Mouse (Mus musculus) heart, postnatal 36 days (tissue): Measurements from ENCODE around the gene Atp8a2. TPM values are rescaled to one million over a fixed set of nuclear protein-coding genes. Genes with fewer than 3 reads are reported as not detected.

Experiments
- DNase-seq, 2 experiments: peaks; one replicate each; pipeline ENCODE4 v3.0.0; 2021 to 2022
- intact Hi-C: fragments of 180-260 bp; cut with DNase I; formaldehyde crosslinking; loops from one replicate; pipeline ENCODE4 v1.15.1; 2025
- total RNA-seq, 2 experiments: library from RNA; stranded (reverse); gene quantifications; 2 replicates each; pipeline ENCODE4 v1.2.3; 2021

Atp8a2 gene
- total RNA-seq, 2 experiments from 2014 or later, result 4.4 to 5.0 TPM

DNA sequence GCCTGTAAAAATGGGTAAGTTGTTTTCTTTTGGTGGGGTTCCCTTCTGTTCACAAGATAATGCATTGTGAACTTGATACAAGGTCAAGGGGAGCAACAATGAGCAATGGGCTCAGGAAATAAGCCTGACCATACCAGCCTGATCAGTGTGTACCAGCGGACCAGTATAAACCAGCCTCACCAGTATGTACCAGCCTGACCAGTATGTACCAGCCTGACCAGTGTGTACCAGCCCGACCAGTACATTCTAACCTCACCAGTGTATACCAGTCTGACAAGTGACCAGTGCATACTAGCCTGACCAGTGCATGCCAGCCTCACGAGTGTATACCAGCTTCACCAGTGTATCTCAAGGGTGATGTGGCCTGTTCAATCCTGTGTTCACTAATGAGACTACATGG is 33.6 kb downstream of the Atp8a2 start:
- intact Hi-C loops, result no loop called here

DNA sequence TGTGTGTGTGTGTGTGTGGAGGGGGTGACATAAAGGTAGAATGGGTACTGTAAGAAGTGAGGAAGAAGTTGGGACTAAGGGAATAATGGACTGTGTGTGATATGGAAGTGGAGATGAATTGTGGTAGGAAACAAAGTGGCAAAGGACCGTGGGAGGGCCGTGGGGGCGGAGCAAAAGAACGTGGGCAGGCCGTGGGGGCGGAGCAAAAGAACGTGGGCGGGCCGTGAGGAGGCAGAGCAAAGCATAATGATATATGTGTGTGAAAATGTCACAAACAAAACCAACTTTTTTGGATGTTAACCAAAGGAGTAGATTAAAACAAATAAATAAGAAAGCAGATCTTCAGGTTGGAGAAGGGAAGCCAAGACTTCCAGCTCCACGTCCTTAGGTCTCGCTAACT is 44.6 kb downstream of the Atp8a2 start:
- no peak for DNase-seq
- intact Hi-C loops, result no loop called here

More for the DNA sequence above, 33.6 kb downstream of the Atp8a2 start:
- DNase-seq, result no peak

DNA sequence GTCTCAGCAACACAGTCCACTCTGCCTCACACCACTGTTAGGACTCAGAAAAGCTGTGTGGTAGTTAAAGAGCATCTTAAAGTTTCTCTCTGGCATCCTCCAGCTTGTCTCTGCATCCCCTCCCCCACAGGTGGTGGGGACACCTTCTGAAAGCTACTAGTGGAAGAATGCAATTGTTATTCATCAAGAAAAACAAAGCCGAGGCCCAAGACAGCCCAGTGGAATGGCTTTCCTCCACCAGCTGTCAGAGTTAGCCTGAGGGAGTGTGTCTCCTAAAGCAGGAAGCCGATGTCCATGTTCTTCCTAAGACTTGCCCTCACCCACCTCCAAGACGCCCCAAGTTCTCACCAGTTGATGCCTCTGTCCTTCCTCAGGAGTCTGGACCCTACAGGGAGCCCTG is 48.1 kb downstream of the Atp8a2 start:
- no peak for DNase-seq
- intact Hi-C loops, result no loop called here

DNA sequence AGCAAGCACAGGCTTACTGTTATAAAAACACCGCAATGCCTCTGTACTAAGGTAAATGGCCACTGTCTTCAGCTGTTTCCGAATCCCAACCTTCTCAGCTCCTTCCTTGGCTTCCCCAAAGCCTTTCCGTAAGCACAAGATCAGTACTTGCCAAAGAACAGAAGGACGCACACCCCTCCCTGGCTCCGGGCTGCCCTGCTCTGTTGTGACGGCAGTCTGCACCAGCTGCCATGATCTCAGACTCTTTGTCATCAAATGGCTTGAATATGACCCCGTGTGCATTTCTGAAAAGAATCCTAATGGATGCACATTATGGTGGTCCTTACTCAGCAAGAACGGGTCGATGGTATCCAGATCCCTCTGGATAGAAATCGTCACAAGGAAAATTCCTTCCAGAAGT is 53.7 kb downstream of the Atp8a2 start:
- DNase-seq, result no peak

DNA sequence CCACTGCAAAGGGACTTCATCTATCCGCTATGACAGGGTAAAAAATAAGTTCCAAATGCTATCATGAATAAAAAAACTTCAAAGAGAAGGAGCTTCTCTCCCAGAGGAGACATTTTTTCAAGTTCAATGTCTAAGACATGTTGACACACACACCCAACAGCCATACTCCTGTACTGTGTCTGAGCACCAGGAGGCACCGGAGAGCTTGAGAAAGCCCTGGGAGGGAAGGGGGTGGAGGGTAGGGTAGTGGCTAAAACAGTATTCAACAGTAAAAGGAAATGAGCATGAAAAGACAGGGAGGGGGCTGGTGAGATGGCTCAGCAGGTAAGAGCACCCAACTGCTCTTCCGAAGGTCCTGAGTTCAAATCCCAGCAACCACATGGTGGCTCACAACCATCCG is 58.6 kb downstream of the Atp8a2 start:
- intact Hi-C loops, result no loop called here
- no peak for DNase-seq

More for the DNA sequence above, 53.7 kb downstream of the Atp8a2 start:
- intact Hi-C loops, result no loop called here

DNA sequence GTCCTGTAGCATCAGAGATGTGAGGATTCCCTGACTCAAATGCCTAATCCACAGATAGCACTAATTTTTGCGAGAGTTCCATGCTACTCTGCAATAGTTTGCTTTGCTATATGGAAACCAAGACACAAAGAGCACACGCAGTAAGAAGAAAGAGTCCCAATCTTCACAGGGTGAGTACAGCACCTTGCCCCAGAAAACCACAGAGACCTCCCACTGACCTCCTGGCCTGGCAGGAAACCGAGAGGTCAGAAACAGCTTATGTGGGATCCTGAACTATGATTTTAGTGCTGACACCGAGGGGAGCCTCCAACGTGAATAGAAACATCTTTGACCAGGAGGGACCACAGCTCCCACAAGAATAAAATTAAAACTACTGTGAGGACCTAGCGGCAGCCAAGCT is 59.2 kb downstream of the Atp8a2 start:
- DNase-seq, result no peak
- intact Hi-C loops, result no loop called here

DNA sequence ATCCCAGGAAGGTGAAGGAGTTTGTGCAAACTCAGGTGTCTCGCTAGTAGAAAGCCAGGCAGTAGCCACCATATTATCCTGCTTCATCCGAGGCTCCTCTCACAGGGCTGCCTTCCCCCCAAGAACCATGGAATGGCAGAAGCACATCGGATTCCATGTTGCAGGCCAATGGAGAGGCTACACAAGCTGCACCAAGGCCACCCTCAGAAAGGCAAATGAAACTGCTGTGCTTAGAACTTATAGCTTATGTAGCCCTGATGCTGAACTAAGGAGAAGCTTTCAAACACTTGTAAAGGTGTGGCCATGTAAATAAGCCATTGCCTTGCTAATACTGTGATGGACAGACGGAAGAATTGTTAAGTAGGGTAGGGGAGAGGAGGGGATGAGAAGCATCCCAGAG is 61.2 kb downstream of the Atp8a2 start:
- intact Hi-C loops, result no loop called here
- no peak for DNase-seq

DNA sequence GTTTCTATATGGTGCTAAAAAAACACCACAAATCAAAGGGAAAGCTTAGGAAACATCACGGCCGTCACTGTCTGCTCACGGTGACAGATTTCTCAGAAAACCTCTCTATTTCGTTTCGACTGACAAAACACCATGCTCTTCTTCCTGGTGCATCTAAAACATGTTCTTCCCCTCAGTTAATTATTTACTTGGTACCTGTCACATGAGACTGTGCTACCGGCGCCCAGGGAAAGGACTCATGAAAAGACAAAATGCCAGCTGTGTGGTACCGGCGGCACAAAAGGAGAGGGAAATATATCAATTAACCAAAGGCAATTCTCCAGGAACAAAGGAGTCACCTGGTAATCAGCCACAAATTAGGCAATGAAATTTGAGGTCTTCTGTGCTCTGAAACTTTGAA is 62.3 kb downstream of the Atp8a2 start:
- no peak for DNase-seq
- intact Hi-C loops, result no loop called here

DNA sequence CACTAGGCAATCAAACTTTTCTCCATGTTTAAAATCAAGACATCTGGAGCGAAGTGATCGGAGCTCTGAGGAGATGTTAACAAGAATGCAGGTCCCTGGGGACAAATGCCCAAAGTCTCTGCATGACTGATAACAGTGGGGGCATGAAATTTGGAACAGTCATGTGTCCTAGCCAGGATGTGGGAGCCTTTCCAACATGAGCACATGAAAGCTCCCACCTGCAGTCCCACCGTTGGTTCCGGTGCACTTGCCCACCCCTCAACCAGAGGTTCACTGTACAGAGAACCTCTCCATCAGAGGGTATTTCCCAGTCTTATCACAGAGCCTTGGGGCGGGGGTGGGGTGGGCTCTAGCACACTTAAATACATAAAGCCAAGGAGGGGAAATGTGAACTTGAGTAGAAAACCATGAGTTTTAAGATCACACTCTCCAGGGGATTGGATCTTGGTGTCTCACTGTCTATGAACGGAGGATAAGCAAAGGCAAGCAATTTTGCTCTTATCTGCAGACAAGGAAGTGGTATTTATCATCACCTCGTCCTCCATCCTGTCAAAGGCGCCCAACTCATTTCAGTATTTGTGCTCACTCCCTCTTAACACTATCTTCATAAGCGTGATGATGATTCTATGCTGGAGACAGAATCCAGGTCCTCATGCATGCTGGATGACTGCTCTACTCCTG is 65.6 kb downstream of the Atp8a2 start:
- DNase-seq, result no peak
- intact Hi-C loops, result no loop called here

DNA sequence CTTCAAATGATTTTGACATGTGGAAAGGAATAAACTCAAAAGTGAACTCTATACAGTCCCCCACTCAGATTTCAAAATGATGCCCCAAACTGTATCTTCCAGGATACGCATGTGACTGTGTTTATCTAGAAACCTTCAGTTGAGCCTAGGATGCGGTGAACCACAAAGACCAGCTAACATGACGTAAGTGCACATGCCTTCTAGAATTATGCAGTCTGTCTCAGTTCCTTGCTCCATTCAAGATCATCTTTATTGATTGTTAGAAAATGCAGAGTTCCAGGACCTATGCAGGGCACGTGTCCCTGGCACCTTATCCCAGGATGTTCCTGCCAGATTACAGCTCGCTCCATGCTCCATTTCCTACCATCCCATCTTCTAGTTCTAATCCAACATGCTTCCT is 67.4 kb downstream of the Atp8a2 start:
- intact Hi-C loops, result no loop called here

DNA sequence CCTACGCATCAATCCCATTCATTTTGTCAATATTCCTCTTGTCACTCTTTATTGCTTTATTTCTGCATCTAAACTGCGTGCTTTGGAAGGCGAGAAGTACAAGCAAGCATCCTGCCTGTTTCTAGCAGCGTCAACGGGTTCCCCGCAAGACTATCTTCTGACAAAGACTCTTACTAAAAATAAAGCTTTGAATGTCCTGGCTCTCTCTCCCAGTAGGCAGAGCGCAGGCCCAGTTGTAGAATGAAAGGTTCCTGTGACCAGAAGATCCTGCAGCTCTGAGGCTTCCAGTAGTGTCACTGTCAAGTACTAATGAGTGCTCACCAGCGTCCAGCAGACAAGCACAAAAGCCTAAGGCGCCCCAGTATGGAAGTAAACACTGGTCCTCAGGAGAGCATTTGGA is 71.8 kb downstream of the Atp8a2 start:
- intact Hi-C loops, result no loop called here
- no peak for DNase-seq

More for the DNA sequence above, 67.4 kb downstream of the Atp8a2 start:
- DNase-seq, result no peak

DNA sequence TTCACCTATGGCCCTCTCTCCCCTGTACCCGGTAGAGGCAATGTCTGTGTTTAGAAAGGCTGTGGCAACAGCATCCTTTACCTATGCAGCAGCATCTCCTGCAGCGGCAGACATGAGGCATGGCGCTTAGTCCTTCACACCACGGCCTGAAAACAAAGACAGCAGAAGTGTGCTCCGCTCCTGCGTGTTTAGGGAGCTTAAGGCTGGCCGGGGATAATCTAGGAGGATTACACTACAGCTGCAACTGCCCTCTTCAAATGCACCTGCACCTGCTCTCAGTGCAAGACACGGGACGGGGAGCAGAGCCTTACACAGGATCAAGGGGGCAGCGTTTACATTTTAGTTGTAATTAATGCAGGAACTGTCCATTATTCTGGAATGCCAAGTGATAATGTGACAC is 75.4 kb downstream of the Atp8a2 start:
- intact Hi-C loops, result no loop called here
- no peak for DNase-seq

DNA sequence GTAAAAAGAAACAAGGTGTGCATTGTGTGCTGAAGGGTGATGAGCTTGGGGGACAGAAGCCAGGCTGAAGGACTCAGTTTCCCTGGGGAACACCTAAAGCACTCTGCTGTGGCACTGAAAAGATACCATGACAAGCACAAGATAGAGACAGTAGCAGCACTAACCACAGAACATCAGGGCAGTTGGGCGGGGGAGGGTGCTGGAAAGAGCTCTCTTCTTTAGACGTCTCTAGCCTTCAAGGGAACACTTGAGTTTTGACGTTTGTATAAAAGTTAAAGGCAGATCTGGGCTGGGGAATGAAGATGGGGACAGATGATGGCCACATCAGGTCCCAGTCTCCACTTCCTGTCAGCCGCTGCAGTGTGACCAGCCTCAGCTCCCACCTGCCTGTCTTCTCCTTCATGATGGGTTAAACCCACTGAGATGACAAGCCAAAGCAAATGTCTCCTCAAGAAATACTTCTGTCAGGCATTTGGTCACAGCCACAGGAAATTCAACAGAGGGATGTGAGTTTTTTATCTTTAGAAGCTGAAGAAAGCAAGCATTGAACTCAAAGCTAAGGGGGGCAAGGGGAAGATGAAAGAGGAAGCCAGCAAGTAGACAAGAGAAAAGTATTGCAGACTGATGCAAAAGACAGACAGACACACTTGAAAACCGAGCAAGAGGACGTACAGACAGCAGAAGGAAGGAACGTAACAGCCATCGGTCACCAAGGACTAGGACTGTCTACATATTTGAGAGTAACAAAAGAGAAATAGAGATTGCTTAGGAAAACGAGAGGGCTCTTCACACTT is 79.0 kb downstream of the Atp8a2 start:
- no peak for DNase-seq

DNA sequence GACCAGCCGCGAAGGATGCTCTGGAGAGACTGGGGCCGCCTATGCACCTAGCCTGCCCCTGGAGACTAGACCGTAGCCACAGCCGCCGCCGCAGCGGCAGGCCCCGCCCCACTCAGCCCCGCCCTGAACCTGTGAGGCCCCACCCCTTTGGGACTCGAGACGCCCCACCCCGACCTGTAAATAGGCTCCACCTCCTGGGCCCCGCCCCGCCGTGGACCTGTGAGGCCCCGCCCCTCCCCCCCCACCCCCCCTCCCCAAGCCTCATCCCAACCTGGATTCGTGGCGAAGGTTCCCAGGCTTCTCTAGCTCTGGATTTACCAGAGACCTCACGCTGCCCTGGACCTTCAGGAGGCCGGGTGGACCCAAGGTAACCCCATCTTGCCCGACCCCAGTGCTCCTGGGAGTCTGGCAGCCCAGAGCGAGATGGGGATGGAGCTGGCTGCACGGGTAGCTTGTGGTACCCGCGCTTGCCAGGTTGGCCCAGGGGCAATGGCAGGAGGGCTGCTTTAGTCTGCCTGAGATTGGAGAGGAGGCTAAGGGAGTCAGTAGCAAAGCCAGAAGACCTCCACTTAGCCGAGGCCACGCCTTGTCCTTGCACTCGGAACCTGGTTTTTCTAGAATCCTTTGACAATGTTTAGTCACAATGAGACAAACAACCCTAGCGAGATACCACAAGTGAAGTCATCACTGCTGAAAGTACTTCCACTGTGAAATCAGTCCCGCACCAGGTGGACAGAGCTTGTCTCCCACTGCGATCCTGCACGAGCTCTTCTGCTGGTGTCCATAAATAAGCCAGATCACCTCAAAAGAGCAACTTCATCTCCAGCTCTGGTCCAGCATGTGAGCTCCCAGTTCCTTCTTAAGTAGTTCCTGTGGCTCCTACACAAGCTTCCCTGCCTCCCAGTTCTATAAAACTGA is 109.9 kb downstream of the Atp8a2 start:
- intact Hi-C loops, result no loop called here
- DNase-seq, result no peak

More for the DNA sequence above, 79.0 kb downstream of the Atp8a2 start:
- intact Hi-C loops, result no loop called here

DNA sequence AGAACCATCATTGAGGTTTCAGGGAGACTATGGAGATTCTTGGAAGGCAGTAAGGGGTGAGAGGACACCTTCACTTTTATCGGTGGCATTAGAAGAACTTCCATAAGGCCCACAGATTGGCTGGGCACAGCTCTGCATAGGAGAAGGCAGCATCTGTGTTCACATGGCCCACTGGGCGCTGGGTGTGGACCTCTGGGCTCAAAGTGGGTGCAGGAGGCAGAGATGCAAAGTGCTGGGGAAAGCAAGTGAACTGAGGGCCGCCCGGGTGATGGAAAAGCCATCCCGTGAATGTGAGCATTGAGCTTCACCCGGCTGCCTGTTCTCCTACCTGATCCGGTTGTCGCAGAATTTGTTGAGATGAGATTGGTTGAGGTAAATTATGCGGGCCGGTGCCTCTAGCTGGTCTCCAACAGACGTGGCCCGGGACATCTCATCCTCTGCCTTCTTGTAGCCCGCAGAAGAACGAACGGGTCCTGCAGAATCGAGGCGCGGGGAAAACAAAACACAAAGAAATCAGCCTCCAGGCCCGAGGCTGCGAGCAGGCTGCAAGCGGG is 110.6 kb downstream of the Atp8a2 start:
- intact Hi-C loops, result no loop called here
- DNase-seq, result no peak

DNA sequence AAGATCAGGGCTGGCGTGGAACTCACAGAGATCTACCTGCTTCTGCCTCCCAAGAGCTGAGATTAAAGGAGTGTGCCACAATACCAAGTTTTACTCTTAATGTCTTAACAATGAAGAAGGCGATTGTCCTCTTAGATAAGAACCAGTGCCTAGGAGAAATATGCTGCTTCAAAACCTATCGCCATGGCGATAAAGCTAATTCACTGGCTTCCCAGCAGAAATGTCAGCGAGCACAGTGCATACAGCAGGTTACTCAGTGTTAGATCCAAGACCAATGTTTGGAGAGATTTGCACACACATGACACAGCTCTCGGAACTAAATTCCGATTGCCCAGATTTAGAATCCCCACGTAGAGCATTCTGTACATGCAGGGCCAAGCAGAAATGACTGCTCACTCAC is 114.2 kb downstream of the Atp8a2 start:
- intact Hi-C loops, result no loop called here
- no peak for DNase-seq

DNA sequence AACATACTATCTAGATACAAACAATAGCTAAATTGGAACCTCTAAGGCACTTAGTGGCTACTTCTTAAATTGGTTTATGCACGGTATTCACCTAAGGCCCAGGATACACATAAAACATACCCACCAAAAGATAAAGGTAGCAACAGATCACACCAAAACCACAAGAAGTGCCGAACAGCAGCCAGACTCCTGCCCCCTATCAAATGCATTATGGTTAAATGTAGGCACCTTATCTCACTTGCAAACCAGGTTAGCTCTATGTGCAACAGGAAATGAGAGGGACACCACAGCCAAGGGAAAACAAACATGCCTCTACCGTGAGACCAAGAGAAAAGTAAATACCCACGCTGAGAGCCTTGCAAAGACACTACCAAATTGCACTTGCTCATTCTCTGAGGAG is 124.5 kb downstream of the Atp8a2 start:
- DNase-seq, result no peak
- intact Hi-C loops, result no loop called here

DNA sequence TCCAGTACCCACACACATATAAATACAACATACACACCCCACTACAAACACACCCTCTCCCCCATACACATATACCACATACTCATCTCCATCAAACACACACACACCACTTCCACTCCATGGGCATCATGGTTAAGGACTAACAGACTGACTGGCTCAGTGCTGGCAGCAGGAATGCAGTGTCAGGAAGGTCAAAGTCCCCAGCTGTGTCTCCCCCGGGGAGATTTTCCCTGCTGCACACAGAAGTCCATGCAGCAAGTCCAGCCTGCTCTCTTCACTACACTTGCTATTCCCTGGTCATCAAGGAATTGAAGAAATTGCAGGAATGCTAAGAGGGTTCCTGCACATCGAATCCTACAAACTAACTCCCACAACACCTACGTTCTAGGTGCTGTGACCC is 131.8 kb downstream of the Atp8a2 start:
- DNase-seq, result no peak
- intact Hi-C loops, result no loop called here

DNA sequence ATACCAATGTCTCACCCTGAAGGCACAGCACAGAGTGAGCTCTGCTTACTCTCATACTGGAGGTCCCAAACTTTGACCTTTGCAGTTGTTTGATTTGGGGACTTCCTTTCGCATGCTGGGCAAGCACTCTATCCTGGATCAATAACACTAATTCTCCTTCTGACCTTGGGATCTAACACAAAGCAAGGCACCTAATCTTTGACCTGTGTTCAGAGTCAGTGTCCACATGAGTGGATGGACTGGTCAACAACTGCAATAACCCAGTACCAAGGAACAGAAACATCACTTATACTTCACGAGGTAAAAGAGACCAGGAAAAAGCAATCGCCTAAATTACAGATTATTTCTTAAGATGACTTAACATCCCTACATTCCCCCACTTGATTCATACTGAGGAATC is 136.0 kb downstream of the Atp8a2 start:
- intact Hi-C loops, result no loop called here
- DNase-seq, result no peak

DNA sequence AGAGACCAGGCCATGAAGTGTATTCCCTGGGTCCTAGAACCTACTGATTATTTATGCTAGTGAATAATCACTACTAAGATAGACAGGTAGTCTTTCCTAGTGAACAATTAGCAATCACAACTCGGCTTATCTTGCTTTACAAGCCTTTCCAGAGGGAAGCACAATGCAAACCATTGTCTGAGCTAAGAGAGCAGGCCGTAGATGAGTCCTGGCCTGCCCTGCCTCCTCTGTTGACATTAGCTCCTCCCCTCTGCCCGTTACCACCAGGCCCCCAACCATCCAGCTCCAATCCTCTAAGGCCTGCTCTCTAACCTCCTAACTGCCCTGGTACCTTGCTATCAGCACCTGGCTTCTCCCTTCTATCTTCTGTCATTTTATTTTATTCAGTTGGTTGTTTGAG is 138.1 kb downstream of the Atp8a2 start:
- DNase-seq, result no peak
- intact Hi-C loops, result no loop called here

DNA sequence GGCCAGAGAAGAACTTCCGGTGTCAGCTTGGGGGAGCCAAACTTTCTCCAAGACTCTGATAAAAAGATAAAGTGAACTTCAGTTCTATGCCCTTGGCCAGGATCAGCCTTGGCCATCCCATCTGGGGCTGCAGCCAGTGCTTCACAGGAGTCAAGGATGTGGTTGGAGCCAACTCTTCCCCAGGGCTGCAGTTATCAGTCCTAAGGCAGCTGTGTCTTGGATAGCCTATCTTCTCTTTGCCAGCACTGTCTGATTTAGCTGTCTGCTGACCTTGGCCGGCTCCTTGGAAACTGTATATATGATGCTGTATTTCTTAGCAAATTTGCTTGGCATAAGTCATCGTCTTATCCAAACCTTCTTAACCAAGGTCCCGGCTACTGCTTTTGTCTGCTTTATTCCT is 141.7 kb downstream of the Atp8a2 start:
- intact Hi-C loops, result no loop called here
- DNase-seq, result no peak
